Mouse (Mus musculus) c-Kit-negative CD71-positive TER-119-positive erythroid progenitor cells, embryonic 14.5 days (primary cell): ENCODE results near the gene Nt5e.

Experiments
- DNase-seq: peaks from one replicate; pipeline ENCODE4 v3.0.0-alpha.2; 2013; ENCODE audit warnings: low read depth, low spot score

Gene Nt5e

DNA sequence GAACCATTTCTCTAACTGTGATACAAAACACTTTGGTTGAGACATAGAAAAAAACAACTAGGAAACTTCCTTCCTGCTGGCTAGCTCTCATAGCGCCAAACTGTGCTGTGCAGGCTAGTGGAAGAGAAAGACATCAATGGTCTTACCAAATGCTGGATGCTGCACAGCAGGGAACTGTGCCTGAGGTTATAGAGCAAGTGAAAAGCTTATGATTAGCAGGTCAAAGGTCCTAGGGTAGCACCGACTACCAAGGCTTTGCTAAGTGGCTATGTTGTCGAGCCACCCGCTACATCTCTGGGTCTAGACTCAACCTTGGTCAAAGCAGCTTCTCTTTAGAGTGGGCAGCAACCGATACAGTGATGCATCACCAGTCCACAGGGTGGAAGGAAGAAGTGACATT, 61.8 kb downstream of the Nt5e start:
- no peak for DNase-seq

DNA sequence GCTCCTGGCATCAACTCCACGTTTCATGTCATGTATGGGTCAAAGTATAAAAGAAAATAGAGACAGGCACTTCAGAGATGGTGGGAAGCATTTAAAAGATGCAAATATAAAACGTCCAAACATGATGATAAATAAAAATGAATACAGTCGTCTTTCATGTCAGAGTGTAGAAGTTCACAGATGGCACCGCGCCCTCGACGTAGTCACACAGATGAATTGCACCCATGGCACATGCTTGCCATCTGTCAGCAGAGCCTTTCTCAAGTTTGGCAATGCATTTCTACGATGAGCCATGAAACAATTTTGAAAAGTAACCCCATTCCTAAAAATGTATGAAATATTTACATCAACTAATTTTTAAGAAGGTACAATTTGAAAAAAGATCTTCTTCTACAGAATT, 67.9 kb downstream of the Nt5e start:
- no peak for DNase-seq

DNA sequence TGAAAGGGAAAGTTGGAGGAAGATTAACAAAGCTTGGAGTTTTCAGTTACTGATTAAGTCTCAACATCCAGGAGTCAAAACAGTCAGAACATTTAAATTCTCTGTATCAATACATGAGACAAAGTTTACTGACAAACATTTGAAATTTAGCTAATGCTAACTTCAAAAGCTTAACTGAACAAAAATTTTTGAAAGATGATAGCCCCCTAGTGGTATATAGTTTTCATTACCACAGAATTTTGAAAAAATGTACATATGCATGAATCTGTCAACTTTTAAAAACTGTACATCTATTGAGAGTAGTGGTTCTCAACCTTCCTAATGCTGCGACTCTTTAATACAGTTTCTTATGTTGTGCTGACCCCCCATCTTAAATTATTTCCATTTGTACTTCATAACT, 71.5 kb downstream of the Nt5e start:
- DNase-seq, result no peak

DNA sequence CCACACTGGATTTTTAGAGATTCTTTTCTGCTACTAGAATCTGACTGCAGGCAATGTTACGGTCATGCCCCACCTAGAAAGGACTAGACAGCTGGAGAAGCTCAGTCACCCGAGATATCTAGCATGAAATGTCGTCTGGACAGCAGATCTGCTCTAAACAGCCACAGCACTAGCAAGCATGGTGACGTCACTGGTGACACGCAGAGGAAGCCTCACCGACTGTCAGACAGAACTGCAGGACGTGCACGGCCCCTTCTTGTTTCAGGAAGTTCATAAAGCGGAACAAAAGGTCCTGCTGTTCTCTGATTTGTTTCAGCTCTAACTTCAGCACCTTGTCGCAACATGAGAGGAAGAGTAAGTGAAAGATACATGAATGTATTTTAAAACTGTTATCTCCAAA, 77.1 kb downstream of the Nt5e start:
- peak; percentile 11 for DNase-seq

DNA sequence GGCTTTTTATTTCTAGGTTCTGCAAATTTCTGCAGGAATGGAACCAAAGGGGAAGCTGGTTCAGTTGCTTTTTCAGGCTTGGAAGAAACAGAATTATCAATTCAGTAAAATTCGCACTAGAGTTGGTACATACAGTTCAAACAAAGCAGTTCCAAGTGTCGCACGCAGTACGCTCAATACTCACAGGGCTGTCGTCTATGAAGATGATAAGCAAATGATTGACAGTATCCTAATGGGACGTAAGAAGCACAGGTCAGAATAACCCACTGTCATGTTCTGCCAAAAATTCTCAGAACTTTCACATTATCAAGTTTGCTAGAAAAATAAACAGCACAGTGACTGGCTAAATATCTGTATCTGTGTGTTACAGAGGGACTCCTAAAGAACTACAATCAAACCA, 77.5 kb downstream of the Nt5e start:
- DNase-seq, result no peak

DNA sequence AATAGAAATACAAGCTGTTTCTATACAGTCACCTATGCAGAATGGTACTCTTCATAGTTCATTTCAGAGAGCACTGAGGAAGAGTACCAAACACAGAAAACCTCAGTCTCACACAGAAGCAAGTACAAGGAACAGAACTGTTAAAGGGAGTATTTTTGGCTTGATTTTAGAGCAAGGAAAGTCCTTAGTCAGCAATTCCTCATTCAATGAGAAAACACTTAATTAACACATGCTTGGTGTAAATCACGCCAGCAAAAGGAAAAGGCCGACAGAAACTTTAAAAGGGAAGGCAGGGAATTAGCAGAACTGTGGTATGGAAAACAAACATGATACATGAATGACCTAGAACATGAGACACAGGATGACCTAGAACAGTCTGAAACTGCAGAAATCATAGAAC, 83.0 kb downstream of the Nt5e start:
- DNase-seq, result no peak

DNA sequence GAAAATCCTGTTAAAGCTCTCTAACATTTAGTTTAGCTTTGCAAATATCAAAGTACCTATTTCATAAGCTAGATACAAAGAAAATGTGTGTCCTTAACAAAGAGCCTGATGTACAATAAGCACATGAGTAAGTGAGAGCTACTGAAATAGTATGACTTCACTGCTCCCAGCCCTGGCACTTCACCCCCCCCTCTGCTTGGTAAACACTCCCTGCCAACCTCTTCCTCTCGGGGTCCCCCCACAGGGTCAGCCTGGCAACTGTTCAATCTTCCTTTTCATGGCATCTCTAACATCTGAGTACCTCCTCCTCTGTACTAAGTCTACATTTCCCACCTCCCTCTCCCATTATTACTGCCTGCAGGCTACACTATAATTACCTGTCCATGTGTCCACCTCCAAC, 89.8 kb downstream of the Nt5e start:
- DNase-seq, result no peak
